Mouse (Mus musculus): ENCODE results near the gene Plac8.

Gene Plac8

DNA sequence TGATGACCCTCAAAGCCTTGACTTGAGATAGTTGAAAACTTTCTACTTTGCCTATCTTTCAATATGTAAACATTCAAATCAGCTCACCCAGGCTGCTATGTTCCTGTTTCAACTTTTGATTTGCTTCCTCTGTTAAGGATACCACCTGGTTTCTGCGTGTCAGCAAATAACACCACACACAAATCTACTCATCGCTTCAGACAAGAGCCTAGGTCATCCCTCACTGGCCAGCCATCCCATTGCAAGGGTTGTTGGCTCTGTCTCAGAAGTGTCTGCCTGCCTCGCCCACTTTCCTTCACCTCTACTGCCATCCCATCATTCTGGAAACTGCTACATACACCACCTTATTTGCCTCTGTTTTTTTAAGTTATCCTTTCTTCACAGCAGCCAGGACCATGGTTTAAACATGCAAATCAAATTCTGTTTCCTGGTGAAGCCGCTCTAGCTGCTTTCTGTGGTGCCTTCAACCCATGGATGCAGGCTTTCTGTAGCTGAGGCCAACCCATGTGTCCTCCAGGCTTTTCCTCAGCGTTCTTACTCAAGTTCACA is 6.9 kb upstream of the Plac8 start:
- DNase-seq (ENCODE audit: low spot score): no peak

DNA sequence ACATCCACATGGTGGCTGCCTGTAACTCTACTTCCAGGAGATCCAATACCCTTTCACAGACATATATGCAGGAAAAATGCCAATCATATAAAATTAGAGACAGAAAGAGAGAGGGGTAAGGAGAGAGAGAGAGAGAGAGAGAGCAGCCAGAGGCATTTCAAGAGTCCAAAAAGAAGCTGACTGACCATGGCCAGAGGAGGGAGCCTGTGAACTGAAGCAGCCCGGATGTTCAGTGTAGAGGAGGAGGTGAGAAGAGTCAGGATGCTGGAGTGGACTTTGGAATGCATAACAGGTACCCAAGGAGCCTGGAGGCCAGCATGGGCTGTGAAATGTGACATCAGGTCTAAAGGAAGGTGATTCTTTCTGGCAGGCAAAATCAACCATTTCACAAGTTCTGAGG is 2.7 kb upstream of the Plac8 start:
- DNase-seq (ENCODE audit: low spot score): no peak

DNA sequence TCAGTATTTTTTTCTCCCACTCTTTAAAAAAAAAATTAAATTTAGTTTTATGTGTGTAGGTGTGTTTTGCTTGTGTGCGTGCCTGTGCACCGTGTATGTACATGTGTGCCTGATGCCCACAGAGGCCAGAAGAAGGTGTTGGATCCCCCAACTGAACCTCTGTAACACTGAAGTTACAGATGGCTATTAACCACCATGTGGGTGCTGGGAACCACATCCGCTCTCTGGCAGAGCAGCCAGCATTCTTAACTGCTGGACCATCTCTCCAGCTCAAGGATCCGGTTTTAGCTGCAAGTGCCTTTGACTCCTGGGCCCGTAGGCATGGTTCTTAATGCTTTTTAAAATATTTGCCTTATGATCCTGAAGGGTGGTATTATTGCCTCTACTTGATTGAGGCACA is 1.2 kb upstream of the Plac8 start:
- DNase-seq (ENCODE audit: low spot score): no peak

DNA sequence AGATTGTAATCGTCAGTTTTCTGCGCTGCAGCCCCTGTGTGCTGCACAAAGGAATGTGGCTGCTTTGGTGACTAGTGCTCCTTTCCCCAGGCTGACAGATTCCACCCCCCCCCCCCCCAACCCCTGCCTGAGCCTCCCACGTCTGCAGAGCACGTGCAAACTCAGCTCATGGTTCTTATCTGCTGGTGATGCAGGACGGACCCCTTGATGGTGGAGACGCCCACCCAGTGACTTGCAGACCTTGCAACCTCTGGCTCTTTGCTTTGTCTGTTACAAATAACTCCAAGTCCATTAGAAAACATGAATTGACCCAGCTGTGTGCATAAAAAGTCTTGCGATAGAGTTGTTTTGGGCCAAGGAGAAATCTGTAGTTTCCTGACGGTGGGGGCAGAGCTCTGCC is 1.3 kb downstream of the Plac8 start:
- DNase-seq (ENCODE audit: low spot score): no peak

DNA sequence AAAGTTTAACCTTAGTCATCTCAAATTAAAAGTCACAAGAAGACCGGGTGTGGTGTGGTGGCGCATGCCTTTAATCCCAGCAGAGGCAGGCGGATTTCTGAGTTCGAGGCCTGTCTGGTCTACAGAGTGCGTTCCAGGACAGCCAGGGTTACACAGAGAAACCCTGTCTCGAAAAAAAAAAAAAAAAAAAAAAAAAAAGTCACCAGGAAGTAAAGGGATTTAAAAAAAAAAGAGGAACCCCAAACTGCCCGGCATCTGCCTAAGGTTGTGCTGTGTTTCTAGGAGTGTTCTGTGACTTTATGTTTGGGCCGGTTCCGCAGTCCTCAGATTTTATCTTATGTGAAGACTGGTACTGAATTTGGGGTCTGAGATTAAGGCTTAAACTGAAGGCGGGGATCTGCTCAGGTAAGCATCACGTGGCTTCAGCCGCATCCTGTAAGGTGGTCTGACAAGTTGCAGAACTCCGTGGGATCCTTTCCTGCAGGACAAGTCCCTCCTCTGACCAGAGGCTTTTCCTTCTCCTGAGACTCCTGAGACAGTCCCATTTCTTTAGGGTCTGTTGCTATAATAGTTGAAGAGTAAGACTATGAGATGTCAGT is 1.9 kb downstream of the Plac8 start:
- DNase-seq (ENCODE audit: low spot score): no peak

DNA sequence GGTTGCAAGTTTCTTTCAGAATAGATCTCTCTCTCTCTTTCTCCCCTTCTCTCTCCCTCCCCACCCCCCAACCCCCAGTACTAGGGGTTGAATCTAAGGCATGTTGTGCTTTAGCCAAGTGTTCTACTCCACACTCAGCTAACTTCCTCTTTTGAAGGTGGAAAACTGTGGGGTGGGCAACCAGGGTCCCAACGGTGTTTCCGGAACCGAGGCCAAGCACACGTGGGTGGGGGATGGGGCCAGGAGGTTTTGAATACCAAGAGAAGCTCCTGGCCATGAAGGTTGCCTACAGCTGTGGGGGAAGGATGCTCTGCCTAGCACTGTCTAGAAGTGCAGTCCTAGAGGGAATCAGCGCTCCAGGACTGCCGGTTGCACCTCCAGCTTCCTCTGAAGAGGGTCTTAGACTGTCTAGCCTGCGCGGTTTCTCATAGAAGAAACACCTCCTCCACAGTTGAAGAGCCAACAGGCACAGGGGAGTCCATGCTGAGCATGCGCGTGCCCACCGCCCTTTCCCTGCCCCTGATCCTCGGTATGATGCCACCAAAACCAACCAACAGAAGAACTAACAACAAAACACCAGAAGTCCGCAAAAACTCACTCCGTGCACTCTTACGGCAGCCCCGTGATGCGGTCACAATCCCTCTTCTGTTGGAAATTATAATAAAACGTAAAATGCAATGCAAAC is 2.7 kb downstream of the Plac8 start:
- no peak for DNase-seq (ENCODE audit: low spot score)

- no peak for DNase-seq (ENCODE audit: low spot score)
These were observed 3.2 kb downstream of the Plac8 start for GRCm38 (mm10) chr5:100568802-100569201.

DNA sequence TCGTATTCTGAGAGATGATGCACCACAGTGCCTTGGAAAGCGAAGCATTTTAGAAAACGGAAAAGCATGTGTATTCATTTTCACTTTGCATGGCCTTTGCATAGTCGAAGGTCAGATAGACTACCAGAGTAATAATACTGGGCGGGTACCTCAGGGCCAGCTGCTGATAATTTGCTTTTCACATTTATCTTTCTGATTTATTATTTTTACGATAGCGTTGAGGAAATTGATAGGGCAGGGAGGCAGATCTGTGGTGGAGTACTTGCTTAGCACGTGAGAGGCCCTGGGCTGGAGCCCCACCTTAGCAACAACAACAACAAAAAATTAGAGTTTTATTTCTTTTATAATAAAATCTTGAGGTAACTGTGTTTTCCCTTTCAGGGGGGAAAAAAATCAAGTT is 3.9 kb downstream of the Plac8 start:
- DNase-seq (ENCODE audit: low spot score): no peak

DNA sequence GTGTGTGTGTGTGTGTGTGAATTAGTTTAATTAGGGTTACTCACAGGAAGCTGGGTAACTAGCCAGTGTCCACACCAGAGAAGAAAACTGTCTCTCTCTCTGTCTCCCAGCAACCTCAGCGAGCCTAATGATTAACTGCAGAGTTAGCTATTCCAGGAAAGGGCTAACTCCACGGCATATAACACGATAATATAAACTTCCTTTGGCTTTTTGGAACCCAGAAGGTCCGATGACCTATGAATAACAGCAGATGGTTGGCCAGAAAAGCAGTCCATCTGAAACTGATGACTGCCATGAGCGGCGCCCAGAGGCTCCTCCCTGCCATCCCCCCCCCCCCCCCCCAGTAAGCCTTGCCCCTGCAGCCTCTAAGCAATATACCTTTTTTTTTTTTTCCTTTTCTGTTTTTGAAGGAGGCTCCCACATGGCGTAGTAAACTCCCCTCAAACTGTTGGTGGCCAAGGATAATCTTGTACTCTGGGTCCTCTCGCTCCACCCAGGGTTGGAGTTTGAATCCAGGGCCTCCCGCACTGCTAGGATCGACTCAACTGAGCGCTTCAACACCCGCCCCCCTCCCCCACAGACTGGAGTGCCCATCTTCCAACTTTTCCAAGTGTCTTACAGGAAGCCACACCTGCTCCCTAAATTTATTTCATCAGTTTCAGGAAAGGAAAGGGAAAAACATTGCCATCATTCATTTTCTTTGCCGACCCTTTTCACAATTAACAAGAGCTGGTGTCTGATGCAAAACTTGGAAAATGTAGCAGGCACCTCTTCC is 4.6 kb downstream of the Plac8 start:
- no peak for DNase-seq (ENCODE audit: low spot score)

DNA sequence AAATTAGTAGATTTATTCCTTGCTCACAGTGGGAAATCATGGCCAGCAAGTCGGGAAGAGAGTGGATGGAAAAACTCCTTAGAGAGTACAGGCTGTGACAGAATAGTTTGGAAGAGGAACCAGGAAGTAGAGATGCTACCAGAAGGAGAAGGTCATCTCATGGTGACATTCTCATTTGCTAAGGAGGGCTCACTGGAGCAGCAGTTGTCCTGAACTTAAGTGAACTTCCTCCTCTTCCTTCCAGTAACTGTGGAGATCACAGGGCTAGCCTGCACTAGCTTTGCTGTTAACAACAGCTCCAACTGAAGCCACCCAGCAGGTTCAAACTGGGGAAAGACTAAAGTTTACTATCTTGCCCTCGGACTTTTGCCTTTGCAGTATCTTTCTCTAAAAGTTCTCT is 5.2 kb downstream of the Plac8 start:
- no peak for DNase-seq (ENCODE audit: low spot score)

- no peak for DNase-seq (ENCODE audit: low spot score)
These were observed 9.3 kb downstream of the Plac8 start for GRCm38 (mm10) chr5:100562702-100563101.

DNA sequence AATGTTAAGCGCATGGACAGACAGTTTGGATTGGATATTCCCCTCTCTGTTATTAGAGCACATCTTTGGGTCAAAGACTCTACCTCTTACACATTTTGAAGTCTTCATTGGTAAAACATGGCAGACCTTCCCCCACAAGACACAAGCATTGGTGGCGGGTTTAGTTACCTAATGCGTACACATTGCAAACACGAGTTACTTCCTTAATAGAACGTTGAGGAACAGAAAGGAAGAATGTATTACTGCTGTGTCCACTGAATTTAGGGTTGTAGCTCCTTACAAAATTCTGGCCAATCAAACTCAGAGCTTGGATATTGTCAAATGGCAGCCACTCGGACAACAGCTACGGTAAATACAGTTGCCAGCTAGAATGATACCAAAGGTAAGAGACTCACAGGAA is 12.7 kb downstream of the Plac8 start:
- DNase-seq (ENCODE audit: low spot score): no peak

- no peak for DNase-seq (ENCODE audit: low spot score)
These were observed 13.3 kb downstream of the Plac8 start for GRCm38 (mm10) chr5:100558783-100559182.

- DNase-seq (ENCODE audit: low spot score): no peak
These were observed 14.5 kb downstream of the Plac8 start for GRCm38 (mm10) chr5:100557537-100557936.

GRCm38 (mm10) chr5:100557019-100557418 is 15.0 kb downstream of the Plac8 start:
- DNase-seq (ENCODE audit: low spot score): no peak

GRCm38 (mm10) chr5:100553426-100553825 is 18.6 kb downstream of the Plac8 start:
- DNase-seq (ENCODE audit: low spot score): no peak

- DNase-seq (ENCODE audit: low spot score): no peak
These were observed 20.1 kb downstream of the Plac8 start for GRCm38 (mm10) chr5:100551952-100552351.

DNA sequence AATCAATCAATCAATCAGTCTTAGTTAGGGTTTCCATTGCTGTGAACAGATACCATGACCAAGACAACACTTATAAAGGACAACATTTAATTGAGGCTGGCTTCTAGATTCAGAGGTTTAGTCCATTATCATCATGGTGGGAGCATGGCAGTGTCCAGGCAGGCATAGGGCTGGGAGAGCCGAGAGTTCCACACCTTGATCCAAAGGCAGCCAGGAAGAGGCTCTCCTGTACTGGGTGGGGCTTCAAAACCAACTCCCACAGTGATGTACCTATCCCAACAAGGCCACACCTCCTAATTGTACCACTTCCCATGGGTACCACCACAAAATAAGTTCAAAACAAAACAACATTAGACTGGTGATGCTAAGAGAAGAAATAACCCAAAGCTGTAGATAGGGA is 21.9 kb downstream of the Plac8 start:
- DNase-seq (ENCODE audit: low spot score): no peak

DNA sequence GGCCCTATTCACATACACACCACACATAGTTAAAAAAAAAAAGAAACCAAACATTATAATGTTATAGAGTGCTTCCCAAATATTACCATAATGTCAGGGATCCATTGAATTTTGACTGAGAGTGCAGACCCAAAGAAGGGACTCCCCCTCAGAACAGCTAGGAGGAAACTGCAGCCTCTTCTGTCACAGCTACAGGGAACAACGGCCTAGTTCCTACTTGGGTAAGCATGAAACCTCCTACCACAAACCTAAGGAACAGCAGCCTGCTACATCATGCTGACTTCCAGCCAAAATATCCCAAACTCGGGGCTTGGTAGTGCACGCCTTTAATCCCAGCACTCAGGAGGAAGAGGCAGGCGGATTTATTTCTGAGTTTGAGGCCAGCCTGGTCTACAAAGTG is 22.7 kb downstream of the Plac8 start:
- no peak for DNase-seq (ENCODE audit: low spot score)

DNA sequence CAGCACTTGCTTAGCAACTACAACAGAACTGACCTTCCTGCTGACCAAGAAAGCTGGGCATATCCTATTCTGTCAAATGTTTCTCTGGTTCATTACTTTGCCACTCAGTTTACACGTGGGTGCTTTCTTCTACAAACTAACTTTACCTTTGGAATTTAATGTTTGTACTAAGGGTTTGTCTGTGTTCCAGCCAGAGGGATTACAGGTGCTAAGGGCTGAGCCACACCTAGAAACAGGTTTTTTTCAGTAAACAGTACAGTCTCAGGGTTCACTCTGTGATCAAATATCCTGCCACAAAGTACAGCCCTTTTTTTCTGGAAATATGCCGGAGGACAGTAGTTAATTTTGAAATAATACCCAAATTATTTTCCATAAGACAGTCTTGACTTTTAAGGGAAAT is 23.8 kb downstream of the Plac8 start:
- no peak for DNase-seq (ENCODE audit: low spot score)

- no peak for DNase-seq (ENCODE audit: low spot score)
These were observed 25.6 kb downstream of the Plac8 start for GRCm38 (mm10) chr5:100546294-100547080.

GRCm38 (mm10) chr5:100536638-100537037 is 35.4 kb downstream of the Plac8 start:
- DNase-seq (ENCODE audit: low spot score): no peak

Data from ovary, postnatal 10 days (tissue).